Mouse (Mus musculus): ENCODE measurements around the gene Dock10.

Gene Dock10

GRCm38 (mm10) chr1:80606131-80606754 is 152.1 kb downstream of the Dock10 start:
- no peak for DNase-seq

- no peak for DNase-seq
These were observed 154.0 kb downstream of the Dock10 start for GRCm38 (mm10) chr1:80604332-80604731.

- DNase-seq = no peak
These were observed 155.2 kb downstream of the Dock10 start for GRCm38 (mm10) chr1:80603081-80603480.

- DNase-seq = no peak
These were observed 175.0 kb downstream of the Dock10 start for GRCm38 (mm10) chr1:80583281-80583680.

GRCm38 (mm10) chr1:80582186-80582585 is 176.1 kb downstream of the Dock10 start:
- no peak for DNase-seq

GRCm38 (mm10) chr1:80576898-80577297 is 181.4 kb downstream of the Dock10 start:
- DNase-seq = peak in 1 of 2 experiments; percentile 14

GRCm38 (mm10) chr1:80556446-80556845 is 201.9 kb downstream of the Dock10 start:
- DNase-seq = no peak

- DNase-seq = no peak
These were observed 216.8 kb downstream of the Dock10 start for GRCm38 (mm10) chr1:80541522-80541921.

- DNase-seq = peak in 1 of 2 experiments; percentile 14
These were observed 236.1 kb downstream of the Dock10 start for GRCm38 (mm10) chr1:80522197-80522596.

- no peak for DNase-seq
These were observed 237.9 kb downstream of the Dock10 start for GRCm38 (mm10) chr1:80520456-80520855.

- DNase-seq = no peak
These were observed 238.4 kb downstream of the Dock10 start for GRCm38 (mm10) chr1:80519893-80520292.

- DNase-seq = no peak
These were observed 242.5 kb downstream of the Dock10 start for GRCm38 (mm10) chr1:80515836-80516235.

GRCm38 (mm10) chr1:80512210-80512948 is 245.9 kb downstream of the Dock10 start:
- no peak for DNase-seq

GRCm38 (mm10) chr1:80504757-80505156 is 253.6 kb downstream of the Dock10 start:
- DNase-seq = peak in 1 of 2 experiments; percentile 5

GRCm38 (mm10) chr1:80504081-80504480 is 254.2 kb downstream of the Dock10 start:
- no peak for DNase-seq

GRCm38 (mm10) chr1:80502456-80503165 is 255.7 kb downstream of the Dock10 start:
- no peak for DNase-seq

GRCm38 (mm10) chr1:80499264-80499663 is 259.1 kb downstream of the Dock10 start:
- DNase-seq = no peak

- DNase-seq = no peak
These were observed 262.0 kb downstream of the Dock10 start for GRCm38 (mm10) chr1:80496360-80496759.

- DNase-seq = no peak
These were observed 274.9 kb downstream of the Dock10 start for GRCm38 (mm10) chr1:80483419-80483818.

- DNase-seq = no peak
These were observed 283.4 kb downstream of the Dock10 start for GRCm38 (mm10) chr1:80474942-80475341.

GRCm38 (mm10) chr1:80472395-80472794 is 285.9 kb downstream of the Dock10 start:
- no peak for DNase-seq

- DNase-seq = no peak
These were observed 297.0 kb downstream of the Dock10 start, which contains the start of gene Gm45261 for GRCm38 (mm10) chr1:80461348-80461747. TSS of gene Gm45261 (minus strand) at chr1:80461448.

GRCm38 (mm10) chr1:80459923-80460322 is 298.4 kb downstream of the Dock10 start:
- DNase-seq = no peak

GRCm38 (mm10) chr1:80459477-80459876 is 298.9 kb downstream of the Dock10 start:
- no peak for DNase-seq
